Mouse (Mus musculus): ENCODE measurements around the gene Il4i1.

The Il4i1 gene

DNA sequence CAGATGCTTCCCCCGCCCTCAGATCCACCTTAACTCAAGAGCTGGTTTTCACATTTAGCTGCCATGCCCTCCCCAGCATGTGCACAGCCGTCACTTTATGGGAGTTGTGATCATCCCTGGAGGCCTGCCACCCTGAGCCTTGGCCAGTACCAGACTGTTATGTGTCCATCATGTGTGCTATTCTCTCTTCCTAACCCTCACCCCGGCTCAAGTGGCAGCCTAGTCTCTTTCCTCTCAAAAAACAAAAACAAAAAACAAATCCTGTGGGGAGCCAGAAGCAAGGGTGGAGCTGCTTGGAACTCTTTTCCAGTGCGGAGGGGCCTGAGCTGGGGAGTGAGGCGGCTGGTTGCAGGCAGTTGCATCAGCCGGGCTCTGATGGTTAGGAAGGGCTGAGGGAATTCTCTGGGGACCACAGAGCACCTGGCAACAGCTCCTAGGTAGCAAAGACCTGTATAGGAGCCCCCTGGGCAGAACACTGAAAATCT is 2.6 kb downstream of the Il4i1 start:
- in situ Hi-C loops (cut with MboI, MseI), result loop anchor here in 1 of 2 experiments (5.0 kb wide), 1 partner anchor 71 kb away; the partner anchor contains the start of gene Vrk3

DNA sequence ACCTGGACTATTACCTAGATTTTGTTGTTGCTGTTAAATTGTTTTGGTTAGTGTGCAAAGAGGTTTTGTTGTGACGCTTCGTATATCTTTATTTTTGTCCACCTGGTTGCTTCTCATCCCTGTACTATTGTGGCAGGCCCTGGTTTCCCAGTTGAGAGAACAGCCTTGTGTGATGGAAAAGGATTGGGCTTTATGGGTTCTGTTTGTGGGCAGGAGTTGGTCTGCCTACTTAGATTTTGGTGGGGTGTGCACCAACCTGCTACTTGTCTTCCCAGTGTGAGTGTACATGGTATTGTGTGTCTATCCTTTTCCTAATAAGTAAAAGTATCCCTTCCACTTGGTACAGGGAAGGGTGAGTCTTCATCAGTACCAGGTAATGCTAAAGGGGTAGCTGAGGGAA is 3.2 kb downstream of the Il4i1 start:
- in situ Hi-C loops (cut with MboI, MseI), result loop anchor here in 1 of 2 experiments (5.0 kb wide), 1 partner anchor 72 kb away; the partner anchor contains the start of gene Vrk3

DNA sequence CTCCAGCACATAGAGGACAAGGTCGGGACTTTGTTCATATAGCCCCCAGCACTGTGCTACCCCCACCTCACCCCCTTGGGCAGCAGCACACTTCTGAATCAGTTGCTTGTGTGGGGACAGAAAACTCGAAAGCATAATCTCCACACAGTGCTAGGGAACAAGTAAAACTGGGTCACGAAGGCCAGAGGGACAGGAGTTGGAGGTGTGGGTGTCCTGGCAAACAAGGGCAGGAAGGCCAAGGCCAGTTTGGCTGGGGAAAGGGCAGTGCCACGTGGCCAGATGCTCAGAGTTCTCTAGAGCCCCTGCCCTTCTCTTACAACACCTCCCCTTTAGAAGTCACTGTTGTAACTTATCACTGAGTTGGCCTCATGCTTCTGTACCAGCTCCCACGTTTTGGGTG is 3.7 kb downstream of the Il4i1 start:
- in situ Hi-C loops (cut with MboI, MseI), result loop anchor here in 1 of 2 experiments (5.0 kb wide), 1 partner anchor 73 kb away; the partner anchor contains the start of gene Vrk3

DNA sequence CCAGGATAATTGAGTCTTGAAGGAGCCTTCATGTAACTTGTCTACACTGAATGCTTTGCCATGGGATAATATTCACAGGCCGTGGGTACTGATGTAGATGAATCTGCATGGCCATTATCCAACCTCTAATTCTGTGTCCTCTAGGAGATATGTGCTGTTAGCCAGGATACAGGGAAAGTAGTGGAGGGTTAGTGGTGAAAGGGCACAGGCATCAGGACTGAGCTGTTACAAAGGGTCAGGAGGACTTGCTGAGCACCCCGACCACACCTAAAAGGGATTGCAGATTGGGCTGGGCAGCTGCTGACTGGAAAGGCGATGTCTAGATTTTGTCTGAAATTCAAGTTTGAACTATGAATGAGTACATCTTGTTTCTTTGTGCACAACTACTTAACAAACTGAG is 4.3 kb downstream of the Il4i1 start:
- in situ Hi-C loops (cut with MboI, MseI), result no loop called here

DNA sequence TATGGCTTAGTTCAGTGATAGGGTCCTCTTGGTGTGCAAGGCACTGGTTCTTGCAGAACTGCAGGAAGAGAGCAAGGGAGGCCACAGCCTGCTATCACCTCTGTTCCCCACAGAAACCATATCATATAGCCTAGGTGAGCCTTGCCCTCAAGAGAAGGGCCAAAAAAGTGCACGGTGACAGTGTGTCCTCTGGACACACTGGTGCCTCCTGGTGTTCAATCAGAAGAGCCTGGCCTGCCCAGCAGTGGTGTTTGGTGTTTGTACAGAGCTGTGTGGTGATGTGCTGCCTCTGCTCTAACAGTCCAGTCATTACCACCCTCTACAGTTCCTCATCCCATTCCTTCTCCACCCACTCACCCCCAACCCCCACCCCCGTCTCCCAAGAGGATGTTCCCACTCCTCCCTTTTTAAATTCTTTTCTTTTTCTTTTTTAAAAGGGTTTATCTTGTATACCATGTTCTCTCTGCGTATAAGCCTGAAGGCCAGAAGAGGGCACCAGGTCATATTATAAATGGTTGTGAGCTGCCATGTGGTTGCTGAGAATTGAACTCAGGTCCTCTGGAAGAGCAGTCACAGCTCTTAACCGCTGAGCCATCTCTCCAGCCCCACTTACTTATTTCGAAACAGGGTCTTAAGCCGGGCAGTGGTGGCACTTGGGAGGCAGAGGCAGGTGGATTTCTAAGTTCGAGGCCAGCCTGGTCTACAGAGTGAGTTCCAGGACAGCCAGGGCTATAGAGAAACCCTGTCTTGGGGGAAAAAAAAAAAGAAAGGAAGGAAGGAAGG is 5.7 kb downstream of the Il4i1 start:
- in situ Hi-C loops (cut with MboI, MseI), result no loop called here

DNA sequence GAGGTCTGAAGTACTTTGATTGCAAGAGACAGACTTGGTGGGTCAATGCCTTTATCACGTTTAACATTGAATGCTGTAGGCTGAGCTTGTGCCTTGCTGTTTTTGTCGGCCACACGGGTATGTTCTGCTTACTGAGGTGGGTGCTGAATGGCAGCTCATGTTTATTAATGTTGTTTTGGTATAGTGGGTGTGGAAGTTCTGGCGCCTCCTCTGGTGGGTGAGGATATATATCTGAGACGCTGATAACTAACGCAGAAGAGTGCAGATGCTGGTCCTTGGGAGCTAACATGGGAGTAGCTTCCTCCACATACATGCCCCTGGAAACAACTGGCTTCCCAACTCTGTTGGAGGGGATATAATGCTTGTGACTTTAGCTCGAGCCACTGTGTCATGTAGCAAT is 7.2 kb downstream of the Il4i1 start:
- in situ Hi-C loops (cut with MboI, MseI), result no loop called here

DNA sequence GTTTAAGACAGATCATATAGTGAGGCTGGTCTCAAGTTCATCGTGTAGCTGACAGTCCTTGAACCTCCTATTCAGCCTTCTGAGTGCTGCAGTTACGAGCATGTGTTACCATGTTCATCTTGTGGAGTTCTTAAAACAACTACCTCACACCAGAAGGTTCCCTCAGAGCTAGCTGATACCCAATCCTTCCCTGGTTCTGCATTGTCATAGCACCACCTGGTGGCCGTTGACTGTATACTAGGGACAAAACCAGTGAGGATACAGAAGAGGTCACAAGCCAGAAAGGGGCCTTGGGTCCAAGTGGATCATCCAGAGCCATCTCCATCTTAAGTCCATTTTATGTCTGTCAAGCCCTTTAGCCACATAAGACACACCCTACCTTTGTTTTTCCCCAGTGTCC is 8.7 kb downstream of the Il4i1 start:
- in situ Hi-C loops (cut with MboI, MseI), result loop anchor here in 1 of 2 experiments (5.0 kb wide), 1 partner anchor 103 kb away; no protein-coding TSS in a partner anchor

DNA sequence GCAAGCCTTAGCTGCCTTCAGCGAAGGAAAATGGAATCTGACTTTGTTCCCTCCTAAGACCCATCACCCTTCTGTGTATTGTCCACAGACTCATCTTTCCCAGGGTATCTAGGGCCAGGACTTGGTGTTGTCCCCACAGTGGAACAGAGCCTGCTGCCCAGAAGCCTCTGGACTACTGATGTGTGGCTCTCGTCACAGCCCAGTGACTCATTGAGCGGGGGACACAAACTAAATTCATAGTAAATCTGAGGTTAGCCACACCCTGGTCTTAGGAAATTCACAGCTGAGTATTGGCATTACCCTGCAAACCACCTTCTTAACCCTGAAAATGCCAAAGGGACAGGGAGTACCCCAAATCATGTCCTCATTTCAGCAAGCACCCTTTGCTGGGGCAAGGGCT is 10.6 kb downstream of the Il4i1 start:
- in situ Hi-C loops (cut with MboI, MseI), result loop anchor here in 1 of 2 experiments (5.0 kb wide), 1 partner anchor 104 kb away; no protein-coding TSS in a partner anchor

DNA sequence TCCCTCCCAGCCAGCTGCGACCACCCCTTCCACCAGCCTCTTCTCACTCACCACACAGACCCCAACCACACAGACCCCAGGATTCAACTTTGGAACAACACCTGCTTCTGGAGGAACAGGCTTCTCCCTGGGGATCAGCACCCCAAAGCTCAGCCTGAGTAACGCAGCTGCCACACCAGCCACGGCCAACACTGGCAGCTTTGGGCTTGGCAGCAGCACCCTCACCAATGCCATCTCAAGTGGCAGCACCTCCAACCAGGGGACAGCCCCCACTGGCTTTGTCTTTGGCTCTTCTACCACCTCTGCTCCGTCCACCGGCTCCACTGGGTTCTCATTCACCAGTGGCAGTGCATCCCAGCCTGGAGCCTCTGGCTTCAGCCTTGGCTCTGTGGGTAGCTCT is 12.5 kb downstream of the Il4i1 start:
- in situ Hi-C loops (cut with MboI, MseI), result loop anchor here in 1 of 2 experiments (5.0 kb wide), 1 partner anchor 106 kb away; no protein-coding TSS in a partner anchor

DNA sequence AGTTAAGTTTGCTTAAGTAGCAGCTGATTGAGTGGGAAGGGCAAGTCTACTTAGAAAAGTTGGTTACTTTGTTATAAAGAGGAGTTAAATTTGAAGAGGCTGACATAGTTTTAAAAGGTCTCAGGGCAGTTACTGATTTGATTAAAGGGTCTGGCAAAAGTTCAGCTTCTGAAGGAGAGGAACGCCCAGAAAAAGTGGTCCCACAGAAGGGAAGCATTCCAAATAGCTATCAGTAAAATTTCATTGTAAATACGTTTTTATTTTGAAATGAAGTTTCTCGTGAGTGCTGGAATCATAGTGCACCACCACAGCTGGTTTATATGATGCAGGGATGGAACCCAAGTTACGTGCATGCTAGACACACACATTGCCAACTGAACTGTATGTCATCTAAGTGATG is 16.6 kb downstream of the Il4i1 start:
- in situ Hi-C loops (cut with MboI, MseI), result no loop called here

DNA sequence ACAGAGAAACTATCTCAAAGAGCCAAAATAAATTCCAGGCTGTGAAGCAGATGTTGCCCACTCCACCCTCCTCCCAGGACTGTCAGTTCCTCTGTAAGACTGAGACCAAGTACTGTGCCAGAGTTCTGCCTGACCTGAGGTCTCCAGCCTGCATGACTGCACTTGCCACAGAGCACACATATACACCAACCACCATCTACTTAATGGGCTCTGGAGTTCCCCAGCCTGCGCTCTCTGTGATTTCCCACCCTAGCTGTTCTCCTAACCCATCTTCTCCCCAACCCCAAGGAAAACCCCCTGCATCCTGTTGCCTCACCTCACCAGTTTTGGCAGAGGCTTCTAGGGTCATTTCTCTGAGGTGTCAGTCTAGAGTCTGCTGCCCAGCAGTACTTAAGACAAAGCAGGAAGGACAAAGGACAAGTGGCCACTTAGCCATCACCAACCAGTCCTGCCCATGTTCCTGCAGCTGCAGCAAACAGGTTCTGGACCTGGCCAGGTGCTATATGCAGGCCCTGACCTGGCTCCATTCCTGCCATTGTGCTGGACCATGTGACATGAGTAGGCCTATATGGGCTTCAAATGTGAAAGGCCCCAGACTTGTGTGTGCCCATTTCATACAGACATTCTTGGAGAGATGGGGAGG is 19.3 kb downstream of the Il4i1 start:
- in situ Hi-C loops (cut with MboI, MseI), result no loop called here

DNA sequence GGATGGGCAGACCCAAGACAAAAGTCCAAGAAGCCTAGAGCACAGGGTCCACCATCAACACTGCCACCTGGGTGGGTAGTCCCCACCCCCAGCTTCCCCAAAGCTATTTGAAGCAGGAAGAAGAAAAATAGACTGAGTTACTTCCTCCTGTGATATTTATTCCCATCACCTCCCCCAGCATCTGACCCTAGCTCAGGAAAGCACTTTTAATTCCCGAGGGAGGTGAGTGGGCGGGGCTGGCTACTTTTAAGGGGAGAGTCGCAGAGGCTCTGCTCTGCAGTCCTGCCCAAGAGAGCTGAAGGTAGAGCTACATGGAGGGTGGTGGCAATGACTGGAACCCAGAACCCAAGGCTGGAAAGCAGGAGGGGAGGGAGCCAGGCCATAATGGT is 19.8 kb downstream of the Il4i1 start:
- in situ Hi-C loops (cut with MboI, MseI), result no loop called here

DNA sequence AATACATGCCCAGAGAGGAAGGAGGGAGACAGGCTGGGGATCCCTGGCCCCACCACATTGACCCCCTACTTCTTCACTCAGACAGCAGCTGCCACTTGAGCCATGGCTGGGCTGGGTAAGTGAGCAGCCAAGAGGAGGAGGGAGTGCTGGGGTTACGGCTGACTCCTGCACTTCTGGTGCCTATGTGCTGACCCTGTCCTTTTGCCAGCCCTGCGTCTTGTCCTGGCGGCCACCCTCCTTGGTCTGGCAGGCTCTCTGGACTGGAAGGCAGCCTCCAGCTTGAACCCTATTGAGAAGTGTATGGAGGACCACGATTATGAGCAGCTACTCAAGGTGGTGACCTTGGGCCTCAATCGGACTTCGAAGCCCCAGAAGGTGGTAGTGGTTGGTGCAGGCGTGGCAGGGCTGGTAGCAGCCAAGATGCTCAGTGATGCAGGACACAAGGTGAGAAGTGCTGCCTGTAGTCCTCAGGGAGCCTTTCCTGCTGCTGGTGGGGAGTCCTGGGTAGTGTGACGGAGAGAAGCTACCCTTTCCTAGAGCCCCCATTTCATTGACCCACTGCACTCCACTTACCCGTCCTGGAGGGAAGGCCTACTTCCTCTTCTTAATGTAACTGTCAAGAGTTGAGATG is 20.4 kb downstream of the Il4i1 start:
- in situ Hi-C loops (cut with MboI, MseI), result no loop called here

DNA sequence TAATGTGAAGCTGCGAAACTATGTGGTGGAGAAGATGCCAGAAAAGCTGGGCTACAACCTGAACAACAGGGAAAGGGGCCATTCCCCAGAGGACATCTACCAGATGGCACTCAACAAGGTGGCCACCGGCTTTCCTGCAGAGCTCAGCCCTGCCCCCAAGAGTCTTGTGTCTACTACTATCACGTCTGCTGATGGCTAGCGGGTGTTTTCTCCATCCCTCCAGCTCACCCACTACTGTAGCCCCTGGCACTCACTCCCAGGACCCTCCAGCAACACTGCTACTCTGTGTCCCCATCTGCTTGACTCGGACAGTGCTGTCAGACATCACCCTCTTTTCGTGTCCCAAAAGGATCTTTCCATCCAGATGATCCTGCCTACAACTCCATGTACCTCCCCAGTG is 21.9 kb downstream of the Il4i1 start:
- in situ Hi-C loops (cut with MboI, MseI), result no loop called here

DNA sequence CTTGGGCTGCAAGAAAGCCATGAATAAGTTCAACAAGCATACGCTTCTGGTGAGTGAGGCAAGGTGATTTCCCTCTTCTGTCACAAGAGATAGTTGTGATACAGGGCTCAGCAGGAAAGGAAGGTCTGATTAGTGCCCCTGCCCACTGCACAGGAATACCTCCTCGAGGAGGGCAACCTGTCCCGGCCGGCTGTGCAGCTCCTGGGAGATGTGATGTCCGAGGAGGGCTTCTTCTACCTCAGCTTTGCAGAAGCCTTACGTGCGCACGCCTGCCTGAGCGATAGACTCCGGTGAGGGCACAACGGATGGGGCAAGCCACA is 22.9 kb downstream of the Il4i1 start:
- in situ Hi-C loops (cut with MboI, MseI), result no loop called here

DNA sequence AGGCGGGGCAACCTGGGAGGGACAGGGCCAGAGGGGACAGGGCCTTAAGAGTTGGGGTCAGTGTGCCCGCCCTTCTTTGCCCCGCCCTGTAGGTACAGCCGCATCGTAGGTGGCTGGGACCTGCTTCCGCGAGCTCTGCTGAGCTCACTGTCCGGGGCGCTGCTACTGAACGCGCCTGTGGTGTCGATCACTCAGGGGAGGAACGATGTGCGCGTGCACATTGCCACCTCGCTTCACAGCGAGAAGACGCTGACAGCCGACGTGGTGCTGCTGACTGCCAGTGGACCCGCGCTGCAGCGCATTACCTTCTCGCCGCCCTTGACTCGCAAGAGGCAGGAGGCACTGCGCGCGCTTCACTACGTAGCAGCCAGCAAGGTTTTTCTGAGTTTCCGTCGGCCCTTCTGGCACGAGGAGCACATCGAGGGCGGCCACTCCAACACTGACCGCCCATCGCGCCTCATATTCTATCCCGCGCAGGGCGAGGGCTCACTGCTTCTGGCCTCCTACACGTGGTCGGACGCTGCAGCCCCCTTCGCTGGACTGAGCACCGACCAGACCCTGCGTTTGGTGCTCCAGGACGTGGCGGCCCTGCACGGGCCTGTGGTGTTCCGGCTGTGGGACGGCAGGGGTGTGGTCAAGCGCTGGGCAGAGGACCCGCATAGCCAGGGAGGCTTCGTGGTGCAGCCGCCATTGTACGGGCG is 23.5 kb downstream of the Il4i1 start:
- in situ Hi-C loops (cut with MboI, MseI), result no loop called here

DNA sequence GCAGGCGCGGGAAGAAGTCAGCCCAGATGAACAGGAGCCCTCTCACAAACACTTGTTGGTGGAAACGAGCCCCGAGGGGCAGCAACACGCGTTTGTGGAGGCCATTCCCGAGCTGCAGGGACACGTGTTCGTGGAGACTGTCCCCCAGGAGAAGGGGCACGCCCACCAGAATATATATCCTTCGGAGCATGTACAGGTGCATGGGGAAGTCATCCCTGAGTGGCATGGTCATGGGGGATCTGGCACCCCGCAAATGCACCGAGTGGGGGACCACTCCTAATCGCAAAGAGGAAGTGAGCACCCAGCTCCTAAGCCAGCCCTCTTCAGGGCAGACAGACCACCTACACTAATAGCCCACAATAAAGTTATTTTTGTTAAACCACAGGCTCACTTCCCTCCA is 24.2 kb downstream of the Il4i1 start:
- in situ Hi-C loops (cut with MboI, MseI), result no loop called here

DNA sequence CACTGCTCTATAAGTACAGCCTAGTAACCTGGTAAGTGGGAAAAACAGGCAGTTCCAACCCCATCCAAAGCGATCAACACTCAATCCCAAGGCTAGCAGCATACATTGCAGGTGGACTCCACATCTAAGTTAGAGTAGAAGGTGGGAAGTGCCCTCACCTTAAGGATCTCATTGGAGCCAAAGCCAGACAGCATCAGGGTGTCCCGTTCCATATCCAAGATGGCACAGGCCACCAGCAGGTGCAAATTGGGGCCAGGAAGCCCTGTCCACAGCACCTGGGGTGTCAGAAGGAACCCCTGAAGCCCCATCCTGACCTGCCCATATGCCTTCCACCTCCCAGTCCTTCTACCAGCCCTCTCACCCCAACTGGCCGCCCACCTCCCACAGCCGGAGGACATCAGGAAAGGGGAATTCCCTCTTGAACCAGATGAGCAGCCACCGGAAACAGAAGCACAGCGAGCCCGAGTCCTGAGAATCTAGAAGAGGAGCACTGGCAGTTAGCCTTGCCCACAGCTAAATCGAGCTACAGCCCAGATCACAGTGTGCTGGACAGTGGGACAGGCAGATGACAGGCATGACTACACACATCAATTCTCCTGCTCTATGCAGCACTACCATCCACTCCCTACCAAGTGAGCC is 25.8 kb downstream of the Il4i1 start:
- in situ Hi-C loops (cut with MboI, MseI), result no loop called here

DNA sequence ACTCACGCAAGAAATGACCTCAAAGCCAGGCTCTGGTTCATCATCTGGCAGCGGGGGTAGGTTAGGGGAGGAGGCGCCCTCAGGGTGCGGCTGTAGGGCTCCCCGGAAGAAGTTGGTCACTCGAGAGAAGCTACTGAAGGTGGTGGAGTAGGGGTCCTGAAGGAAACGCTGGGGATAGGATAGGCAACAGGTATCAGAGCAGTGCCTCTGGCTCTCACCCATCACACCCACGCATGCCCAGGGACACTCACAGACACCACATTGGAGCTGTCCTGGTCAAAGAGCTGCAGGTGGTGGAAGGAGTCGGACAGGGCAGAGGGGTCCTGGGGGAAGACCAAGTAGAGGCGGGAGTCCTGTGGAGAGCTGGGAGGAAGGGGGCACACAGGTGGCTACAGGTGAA is 28.8 kb downstream of the Il4i1 start:
- in situ Hi-C loops (cut with MboI, MseI), result no loop called here

DNA sequence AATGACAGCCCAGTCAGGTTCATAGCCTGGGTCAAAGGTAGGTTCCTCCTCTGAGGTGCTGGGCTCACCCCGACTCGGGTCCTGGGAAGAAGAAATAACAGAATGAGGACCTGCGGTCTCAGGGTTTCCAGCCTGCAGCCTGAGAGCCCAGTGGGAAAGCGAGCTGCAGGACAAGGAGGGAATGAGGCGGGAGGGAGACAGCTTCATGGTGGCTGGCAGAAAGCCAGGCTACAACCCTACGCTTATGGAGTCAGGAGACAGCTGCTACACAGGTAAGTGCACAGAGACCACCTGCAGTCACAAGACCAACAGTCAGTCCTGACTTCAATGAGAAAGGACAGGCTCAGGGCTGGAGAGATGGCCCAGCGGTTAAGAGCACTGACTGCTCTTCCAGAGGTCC is 30.6 kb downstream of the Il4i1 start:
- in situ Hi-C loops (cut with MboI, MseI), result no loop called here

DNA sequence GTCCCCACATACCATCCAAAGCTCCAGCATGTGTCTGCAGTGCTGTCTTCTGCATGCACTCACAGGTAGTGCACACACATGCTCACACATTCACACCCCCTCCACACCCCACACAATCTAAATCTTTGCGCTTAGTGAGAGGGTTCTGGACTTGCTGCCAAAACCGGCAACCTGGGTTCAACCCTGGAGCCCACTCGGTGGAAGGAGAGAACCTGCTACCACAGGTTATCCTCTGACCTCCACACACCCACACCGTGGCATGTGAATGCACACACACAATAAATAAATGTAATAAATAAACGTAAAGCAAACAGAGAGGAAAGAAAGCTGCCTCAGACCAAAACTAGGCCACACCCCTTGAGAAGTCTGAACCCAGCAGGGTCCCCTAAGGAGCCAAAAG is 31.6 kb downstream of the Il4i1 start:
- in situ Hi-C loops (cut with MboI, MseI), result no loop called here
